Mouse (Mus musculus) megakaryocyte-erythroid progenitor cell, adult 5 weeks (primary cell): ENCODE results near the gene Mob3c. TPM values are rescaled to one million over a fixed set of nuclear protein-coding genes. Genes with fewer than 3 reads are reported as not detected.

Source experiments
- polyA plus RNA-seq: library from polyadenylated mRNA; stranded (reverse); fragments of >175 nt; gene quantifications from 2 replicates; pipeline ENCODE4 v1.2.3, GENCODE M21; 2012

Gene Mob3c
- 13.3 and 14.4 TPM in 2 replicates for polyA plus RNA-seq

GRCm38 (mm10) chr4:115827888-115828571 is at the start of gene Mob3c:
Gene Mob3c (plus strand): TSS chr4:115828092.

DNA sequence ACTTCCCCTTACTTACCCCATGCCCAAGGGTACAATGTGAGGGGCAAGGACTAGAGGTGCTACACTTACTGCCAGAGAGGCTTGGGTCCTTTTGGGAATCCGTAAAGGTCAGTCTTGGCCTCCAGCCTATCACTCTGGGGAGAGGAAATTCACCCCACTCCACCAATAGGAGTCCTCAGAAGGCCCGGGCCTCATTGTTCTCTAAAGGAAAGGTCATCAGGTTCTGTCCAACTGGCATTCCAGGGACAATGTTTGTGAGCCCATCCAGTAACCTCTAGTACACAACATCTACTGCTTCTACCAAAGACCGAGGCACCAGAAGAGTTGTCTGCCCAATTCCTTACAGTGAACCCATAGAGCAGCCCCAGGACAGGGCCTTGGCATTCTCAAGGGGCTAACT is 47.0 kb upstream of the Mob3c start, which contains the start of gene Tex38:
Gene Tex38, minus strand, starts transcription at position 101 of the 400 bp plus-strand sequence.

DNA sequence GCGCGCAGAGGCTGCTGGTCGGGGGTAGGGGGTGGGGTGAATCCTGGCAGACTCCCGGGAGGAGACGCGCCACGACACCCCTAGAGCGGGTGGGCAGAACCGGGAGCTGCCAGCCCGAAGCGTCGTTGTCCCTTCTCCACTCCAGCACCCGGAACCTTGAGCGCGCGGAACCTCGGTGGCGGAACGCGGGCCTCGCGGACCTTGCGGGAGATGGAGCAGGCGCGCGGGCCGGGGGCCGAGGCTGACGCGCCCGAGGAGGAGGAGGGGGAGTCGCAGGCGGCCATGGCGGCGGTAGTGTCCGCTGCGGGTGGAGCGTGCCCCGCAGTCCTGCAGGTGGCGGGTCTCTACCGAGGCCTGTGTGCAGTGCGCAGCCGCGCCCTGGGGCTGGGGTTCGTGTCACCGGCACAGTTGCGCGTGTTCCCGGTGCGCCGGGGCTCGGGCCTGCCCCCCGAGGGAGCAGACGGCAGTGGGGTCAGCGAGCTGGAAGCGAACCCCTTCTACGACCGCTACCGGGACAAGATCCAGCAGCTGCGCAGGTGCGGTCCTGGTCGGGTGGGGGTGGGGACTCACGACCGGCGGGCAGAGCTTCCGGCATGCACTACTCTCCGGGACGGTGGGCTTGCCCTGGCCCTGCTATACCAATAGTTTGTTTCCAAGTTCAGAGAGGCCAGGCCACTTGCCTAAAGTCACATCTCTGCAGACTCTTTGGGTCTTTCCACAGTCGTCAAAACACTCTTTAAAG is 43.0 kb upstream of the Mob3c start, which contains the start of gene Atpaf1:
Gene Atpaf1, plus strand, starts transcription at position 44 of the 742 bp plus-strand sequence.

GRCm38 (mm10) chr4:115838696-115839641 is 11.1 kb downstream of the Mob3c start, which contains the start of gene Mknk1:
Gene Mknk1 (plus strand): TSS chr4:115839198.

DNA sequence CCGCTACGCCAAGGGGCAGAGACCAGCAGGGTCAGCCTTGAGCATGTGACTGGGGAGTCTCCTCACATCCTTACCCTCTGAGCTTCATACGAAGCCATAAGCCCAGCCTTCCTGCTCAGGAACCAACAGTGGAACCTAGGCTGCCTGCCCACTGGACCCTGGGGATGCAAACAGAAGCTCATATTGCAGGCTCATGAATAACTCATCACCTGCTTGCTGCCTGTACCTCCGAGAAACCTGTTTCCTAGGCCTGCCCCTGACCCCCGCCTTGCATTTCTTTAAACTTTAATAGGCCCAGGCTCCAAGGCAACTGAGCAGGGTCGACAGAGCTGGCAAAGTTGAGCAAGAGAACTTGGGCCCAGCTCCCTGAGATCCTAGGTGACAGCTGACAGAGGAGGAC is 56.1 kb downstream of the Mob3c start, which contains the start of gene Kncn:
Gene Kncn, plus strand, starts transcription at position 379 of the 400 bp plus-strand sequence.

Other genes starting within 250 kb of the Mob3c start
- not detected in 2 replicates for gene Cyp4a32, start 227.1 kb upstream of the Mob3c start, polyA plus RNA-seq
- 0.10 and 0.14 TPM in 2 replicates for gene Cyp4b1, start 180.4 kb upstream of the Mob3c start, polyA plus RNA-seq
- gene Efcab14, start 90.3 kb upstream of the Mob3c start, polyA plus RNA-seq = 11.9 and 13.9 TPM in 2 replicates
- not detected in 2 replicates for gene Tex38, start 47.1 kb upstream of the Mob3c start, polyA plus RNA-seq
- gene Atpaf1, start 43.3 kb upstream of the Mob3c start, polyA plus RNA-seq = 11.4 and 11.7 TPM in 2 replicates
- gene Mknk1, start 11.1 kb downstream of the Mob3c start, polyA plus RNA-seq = 41.1 and 43.6 TPM in 2 replicates
- not detected in 2 replicates for gene Kncn, start 56.3 kb downstream of the Mob3c start, polyA plus RNA-seq
- gene 6430628N08Rik, start 62.6 kb downstream of the Mob3c start, polyA plus RNA-seq = 0.04 TPM in 1 of 2 replicates, not detected in the other
- gene Dmbx1, start 111.8 kb downstream of the Mob3c start, polyA plus RNA-seq = not detected in 2 replicates
- gene Faah, start 189.8 kb downstream of the Mob3c start, polyA plus RNA-seq = 3.4 and 6.1 TPM in 2 replicates
- 0.32 and 0.74 TPM in 2 replicates for gene Nsun4, start 225.8 kb downstream of the Mob3c start, polyA plus RNA-seq
- gene Uqcrh, start 247.0 kb downstream of the Mob3c start, polyA plus RNA-seq = 41.1 and 52.1 TPM in 2 replicates
- gene Lrrc41, start 247.2 kb downstream of the Mob3c start, polyA plus RNA-seq = 12.2 and 13.5 TPM in 2 replicates